Mouse (Mus musculus) midbrain, embryonic 11.5 days (tissue): ENCODE measurements around the gene Ahsa1. TPM values are rescaled to one million over a fixed set of nuclear protein-coding genes. Genes with fewer than 3 reads are reported as not detected.
"Not testable (repeated sequence)": the region's sequence is repeated elsewhere in the genome, so short reads cannot be mapped to it uniquely, and the experiment has no call there.

Experiments used
- ATAC-seq: fragments of 200-750 bp; cut with Nextera tagmentation; 2 replicates; pipeline ENCODE4 v1.8.0; 2017; ENCODE audit warnings: moderate TSS enrichment, moderate library complexity; ENCODE audit not compliant: low FRiP score
- DNase-seq: peaks from one replicate; pipeline ENCODE4 v3.0.0; 2015; ENCODE audit warnings: low spot score; ENCODE audit errors: missing footprints
- H3K27ac ChIP-seq: fragments of 300-500 bp; sonication (generic); 2 replicates; pipeline ENCODE4 v1.5.1; 2014; ENCODE audit warnings: low read depth, low read length
- H3K27me3 ChIP-seq: fragments of 300-500 bp; sonication (generic); 2 replicates; pipeline ENCODE4 v1.6.1; 2014; ENCODE audit warnings: mild to moderate bottlenecking, low read length, moderate library complexity, mixed read lengths; ENCODE audit not compliant: control insufficient read depth, insufficient read depth
- H3K36me3 ChIP-seq: fragments of 300-500 bp; sonication (generic); 2 replicates; pipeline ENCODE4 v1.6.1; 2014; ENCODE audit warnings: mild to moderate bottlenecking, low read length, moderate library complexity, mixed read lengths; ENCODE audit not compliant: control insufficient read depth, insufficient read depth
- H3K4me1 ChIP-seq: fragments of 300-500 bp; sonication (generic); 2 replicates; pipeline ENCODE4 v1.6.1; 2014; ENCODE audit warnings: low read length; ENCODE audit not compliant: control insufficient read depth, insufficient read depth
- H3K4me2 ChIP-seq: fragments of 300-500 bp; sonication (generic); 2 replicates; pipeline ENCODE4 v1.6.1; 2014; ENCODE audit warnings: mild to moderate bottlenecking, moderate library complexity
- H3K4me3 ChIP-seq: fragments of 300-500 bp; sonication (generic); 2 replicates; pipeline ENCODE4 v1.5.1; 2014; ENCODE audit warnings: low read depth, low read length
- H3K9ac ChIP-seq: fragments of 300-500 bp; sonication (generic); 2 replicates; pipeline ENCODE4 v1.6.1; 2014; ENCODE audit warnings: low read length
- H3K9me3 ChIP-seq: fragments of 300-500 bp; sonication (generic); 2 replicates; pipeline ENCODE4 v1.6.1; 2016; ENCODE audit warnings: low read length; ENCODE audit not compliant: control insufficient read depth
- WGBS: fragments of 180-500 bp; shearing (Covaris S2); extraction: QIAGEN DNeasy Blood & Tissue Kit; methylation state at CpG from one replicate; pipeline ENCODE4 v1.1.7; 2014; 5-methylcytosine and 5-hydroxymethylcytosine counted together
- polyA plus RNA-seq: library from polyadenylated mRNA; unstranded; fragments of >200 nt; fragmentation: Nextera tagmentation; extraction: Ambion mirVana; gene quantifications from 2 replicates; pipeline ENCODE4 v1.2.1, GENCODE M21; 2014

Ahsa1 gene
- polyA plus RNA-seq, 1 experiment from 2014 or later = 230 TPM

- no peaks in the 10 kb centered on the region for H3K36me3 ChIP-seq
- no peak overlapping the region for H3K4me2 ChIP-seq
- no peaks in the 10 kb centered on the region for H3K4me1 ChIP-seq
- no peak overlapping the region for H3K9ac ChIP-seq
- ATAC-seq (0 out of 2 replicates have a peak, but pooled peaks have one; percentile 7), DNase-seq (no peak)
- 75% methylated on average over 6 of the region's 6 CpGs for WGBS
- H3K27me3 ChIP-seq = peaks cover 2% of the 10 kb centered on the region; the same call in 1 of the 2 replicates
- H3K27ac ChIP-seq = no peak overlapping the region
- H3K4me3 ChIP-seq = no peak overlapping the region
- H3K9me3 ChIP-seq = no peaks in the 10 kb centered on the region
These were observed 27.7 kb downstream of the Ahsa1 start for GRCm38 (mm10) chr12:87293934-87294333.

GRCm38 (mm10) chr12:87299037-87299656 lies 32.9 kb downstream of the Ahsa1 start:
- peak; percentile 36 for ATAC-seq
- Histone ChIP-seq H3K4me1 (peaks cover 9% of the 10 kb centered on the region), H3K4me2 (peak overlapping the region; percentile 93), H3K9me3 (no peaks in the 10 kb centered on the region), H3K4me3 (peak overlapping the region; percentile 57), H3K9ac (peak overlapping the region; percentile 65), H3K27me3 (peaks cover 23% of the 10 kb centered on the region), H3K27ac (no peak overlapping the region), H3K36me3 (no peaks in the 10 kb centered on the region)
- peak; percentile 90 for DNase-seq
- 8% methylated on average over 29 of the region's 29 CpGs for WGBS

- Histone ChIP-seq H3K9me3 (no peaks in the 10 kb centered on the region), H3K4me2 (peak within 1 kb of the TSS; percentile 93), H3K9ac (peak within 1 kb of the TSS; percentile 65), H3K4me3 (peak within 1 kb of the TSS; percentile 57), H3K36me3 (no peaks in the 10 kb centered on the region), H3K27ac (no peak within 1 kb of the TSS), H3K4me1 (peaks cover 9% of the 10 kb centered on the region), H3K27me3 (peaks cover 23% of the 10 kb centered on the region)
- DNase-seq (peak; percentile 97), ATAC-seq (peak; percentile 88)
- WGBS = under 1% methylated on average over 80 of the region's 86 CpGs
These were observed 33.6 kb downstream of the Ahsa1 start, which contains the start of gene Ism2 for GRCm38 (mm10) chr12:87299657-87300440. Gene Ism2 (minus strand): TSS chr12:87299705.

- no peaks in the 10 kb centered on the region for H3K36me3 ChIP-seq
- 3% methylated on average over 9 of the region's 9 CpGs for WGBS
- H3K9ac ChIP-seq = peak overlapping the region; percentile 65
- H3K9me3 ChIP-seq = no peaks in the 10 kb centered on the region
- peaks cover 9% of the 10 kb centered on the region for H3K4me1 ChIP-seq
- peak overlapping the region; percentile 57 for H3K4me3 ChIP-seq
- H3K27me3 ChIP-seq = peaks cover 23% of the 10 kb centered on the region
- H3K27ac ChIP-seq = no peak overlapping the region
- DNase-seq = no peak
- ATAC-seq = no peak
- peak overlapping the region; percentile 93 for H3K4me2 ChIP-seq
These were observed 34.1 kb downstream of the Ahsa1 start for GRCm38 (mm10) chr12:87300441-87300690.

- no peak overlapping the region for H3K4me2 ChIP-seq
- 42% methylated on average over 4 of the region's 4 CpGs for WGBS
- H3K9ac ChIP-seq = no peak overlapping the region
- no peak overlapping the region for H3K27ac ChIP-seq
- DNase-seq (no peak), ATAC-seq (no peak)
- no peak overlapping the region for H3K4me3 ChIP-seq
- no peaks in the 10 kb centered on the region for H3K36me3 ChIP-seq
- peaks cover 23% of the 10 kb centered on the region for H3K27me3 ChIP-seq
- peaks cover 9% of the 10 kb centered on the region for H3K4me1 ChIP-seq
- no peaks in the 10 kb centered on the region for H3K9me3 ChIP-seq
These were observed 34.9 kb downstream of the Ahsa1 start for GRCm38 (mm10) chr12:87301189-87301588.

GRCm38 (mm10) chr12:87305767-87306583 lies 39.7 kb downstream of the Ahsa1 start:
- no peaks in the 10 kb centered on the region for H3K36me3 ChIP-seq
- H3K4me2 ChIP-seq = no peak overlapping the region
- ATAC-seq (no peak), DNase-seq (no peak)
- WGBS = 43% methylated on average over 13 of the region's 13 CpGs
- no peaks in the 10 kb centered on the region for H3K9me3 ChIP-seq
- H3K27ac ChIP-seq = no peak overlapping the region
- no peak overlapping the region for H3K4me3 ChIP-seq
- no peaks in the 10 kb centered on the region for H3K4me1 ChIP-seq
- H3K9ac ChIP-seq = no peak overlapping the region
- H3K27me3 ChIP-seq = peaks cover 3% of the 10 kb centered on the region; the same call in 1 of the 2 replicates

GRCm38 (mm10) chr12:87306584-87306844 lies 40.2 kb downstream of the Ahsa1 start:
- H3K36me3 ChIP-seq, ATAC-seq, H3K4me2 ChIP-seq, H3K9me3 ChIP-seq, H3K9ac ChIP-seq, H3K4me1 ChIP-seq, H3K4me3 ChIP-seq, H3K27me3 ChIP-seq, H3K27ac ChIP-seq, DNase-seq: not testable (repeated sequence)
- 89% methylated on average over 4 of the region's 4 CpGs for WGBS

- no peaks in the 10 kb centered on the region for H3K9me3 ChIP-seq
- H3K4me3 ChIP-seq = no peak overlapping the region
- H3K9ac ChIP-seq = no peak overlapping the region
- no peak overlapping the region for H3K27ac ChIP-seq
- ATAC-seq (no peak), DNase-seq (no peak)
- H3K36me3 ChIP-seq = no peaks in the 10 kb centered on the region
- H3K4me1 ChIP-seq = no peaks in the 10 kb centered on the region
- WGBS = 68% methylated on average over 2 of the region's 2 CpGs
- H3K27me3 ChIP-seq = no peaks in the 10 kb centered on the region
- no peak overlapping the region for H3K4me2 ChIP-seq
These were observed 46.8 kb downstream of the Ahsa1 start for GRCm38 (mm10) chr12:87313098-87313497.

GRCm38 (mm10) chr12:87317951-87318350 lies 51.7 kb downstream of the Ahsa1 start:
- WGBS = 79% methylated on average over 1 of the region's 1 CpGs

More at GRCm38 (mm10) chr12:87317951-87318350, 51.7 kb downstream of the Ahsa1 start:
- Histone ChIP-seq H3K27ac (no peak overlapping the region), H3K4me3 (no peak overlapping the region), H3K27me3 (no peaks in the 10 kb centered on the region), H3K4me2 (no peak overlapping the region), H3K4me1 (no peaks in the 10 kb centered on the region), H3K9me3 (no peaks in the 10 kb centered on the region), H3K9ac (no peak overlapping the region), H3K36me3 (no peaks in the 10 kb centered on the region)
- no peak for ATAC-seq
- DNase-seq = no peak
